Mouse (Mus musculus): ENCODE results near the gene Sdc3.

Gene Sdc3

DNA sequence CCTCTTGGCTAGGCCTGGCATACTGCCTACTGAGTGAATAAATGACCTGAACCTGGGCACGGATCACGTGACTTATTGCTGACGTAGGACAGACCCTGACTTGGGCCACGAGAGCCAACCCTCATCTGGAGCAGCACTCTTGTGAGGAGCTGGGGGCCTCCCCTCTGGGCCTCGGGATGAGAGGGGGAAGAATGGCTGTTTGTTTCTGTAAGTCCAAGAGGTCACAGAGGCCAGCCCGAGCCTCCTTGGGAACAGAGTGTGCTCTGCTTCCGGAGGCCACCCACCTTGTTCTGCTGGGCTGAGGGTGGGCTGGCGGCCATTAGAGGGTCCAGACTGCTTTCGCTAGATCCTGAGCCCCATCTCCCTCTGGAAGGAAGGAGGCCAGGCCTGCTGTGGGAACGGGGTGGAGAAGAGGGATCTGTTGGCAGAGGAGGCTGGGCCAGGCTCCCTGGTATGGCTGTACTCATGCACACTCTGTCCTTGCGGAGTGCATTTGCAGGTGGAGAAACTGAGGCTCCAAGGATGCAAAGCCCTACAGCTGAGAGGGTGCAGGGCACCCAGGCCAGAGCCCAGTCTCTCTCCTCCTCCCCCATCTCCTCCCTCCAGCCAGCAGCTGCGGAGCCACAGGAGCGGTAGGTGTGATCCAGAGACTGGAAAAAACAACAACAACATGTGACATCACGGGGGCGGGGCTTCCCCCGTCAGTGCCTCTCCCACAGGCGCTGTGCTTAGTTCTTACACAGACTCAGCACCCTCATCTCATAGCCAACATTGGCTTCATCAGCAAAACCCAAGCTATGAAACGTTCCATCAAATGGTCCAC lies 36.7 kb downstream of the Sdc3 start:
- peak; percentile 56 to 67 for DNase-seq (ENCODE audit: low spot score in 2 of 2)

DNA sequence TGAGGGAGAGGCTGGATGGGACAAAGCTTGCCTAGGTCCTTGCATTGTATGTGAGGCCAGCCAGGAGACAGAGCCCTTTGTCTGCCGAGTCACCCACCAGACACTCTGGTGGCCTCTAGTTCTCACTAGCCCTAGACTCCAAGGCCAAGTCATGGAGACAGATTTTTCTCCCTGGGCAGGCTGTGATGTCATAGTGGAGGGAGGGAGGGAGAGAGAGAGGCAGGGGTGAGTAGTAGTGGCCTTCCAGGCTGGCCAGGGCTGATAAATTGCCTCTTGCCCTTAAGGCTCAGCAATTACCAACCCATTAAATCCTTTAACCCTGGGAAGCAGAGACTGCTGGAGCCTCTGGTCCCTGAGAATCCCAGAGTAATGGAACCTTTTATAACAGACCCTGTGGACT lies 41.8 kb downstream of the Sdc3 start:
- no peak for DNase-seq (ENCODE audit: low spot score in 2 of 2)

DNA sequence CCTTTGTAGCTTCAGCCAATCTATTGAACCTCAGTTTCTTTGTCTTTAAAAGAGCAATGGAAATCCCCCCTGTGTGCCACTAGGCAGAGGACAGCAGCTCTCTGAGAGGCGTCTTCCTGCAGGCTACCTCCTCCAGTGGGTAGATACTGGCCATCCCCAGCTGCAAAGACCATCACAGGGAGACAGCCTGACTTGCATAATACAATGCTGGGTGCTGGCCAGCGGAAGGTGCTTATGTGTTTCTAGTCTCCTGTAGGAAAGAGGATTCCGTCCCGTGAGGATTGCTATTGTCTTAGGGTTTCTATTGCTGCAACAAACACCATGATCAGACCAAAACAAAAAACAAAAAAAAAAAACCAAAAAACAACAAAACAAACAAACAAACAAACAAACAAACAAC lies 43.2 kb downstream of the Sdc3 start:
- DNase-seq (ENCODE audit: low spot score in 2 of 2) = no peak

DNA sequence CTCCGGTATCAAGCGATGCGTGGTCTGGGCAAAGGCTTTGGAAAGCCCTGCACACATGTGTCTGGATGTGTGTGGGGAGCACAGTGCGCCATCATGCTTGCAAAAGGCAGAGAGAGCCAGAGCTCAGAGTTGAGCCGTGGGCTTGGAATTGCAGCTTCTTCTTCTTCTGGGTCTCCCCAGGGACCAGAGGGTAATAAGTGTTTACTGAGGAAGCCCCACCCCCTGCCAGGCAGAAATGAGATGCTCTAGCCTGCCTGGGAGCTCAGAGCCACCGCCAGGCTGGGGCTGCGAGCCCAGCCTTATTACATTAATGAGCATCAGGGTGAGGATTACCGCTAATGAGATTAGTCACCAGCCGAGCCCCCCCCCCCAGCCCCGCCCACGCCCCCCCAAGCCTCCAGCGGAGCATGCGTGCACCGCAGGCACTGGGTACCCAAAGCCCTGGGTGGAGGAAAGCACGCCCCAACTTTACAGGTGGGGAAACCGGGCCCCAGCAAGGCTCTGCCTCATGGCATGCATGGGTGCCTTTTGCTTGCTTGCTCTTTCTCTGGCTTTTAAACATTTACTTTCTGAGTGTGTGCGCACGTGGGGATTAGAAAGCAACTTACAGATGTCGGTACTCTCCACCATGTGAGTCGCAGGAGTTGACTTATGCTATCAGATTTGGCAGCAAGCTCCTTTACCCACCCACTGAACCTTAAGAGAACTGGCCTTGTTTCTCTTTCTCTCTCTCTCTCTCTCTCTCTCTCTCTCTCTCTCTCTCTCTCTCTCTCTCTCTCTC lies 44.1 kb downstream of the Sdc3 start:
- DNase-seq (ENCODE audit: low spot score in 2 of 2) = no peak

DNA sequence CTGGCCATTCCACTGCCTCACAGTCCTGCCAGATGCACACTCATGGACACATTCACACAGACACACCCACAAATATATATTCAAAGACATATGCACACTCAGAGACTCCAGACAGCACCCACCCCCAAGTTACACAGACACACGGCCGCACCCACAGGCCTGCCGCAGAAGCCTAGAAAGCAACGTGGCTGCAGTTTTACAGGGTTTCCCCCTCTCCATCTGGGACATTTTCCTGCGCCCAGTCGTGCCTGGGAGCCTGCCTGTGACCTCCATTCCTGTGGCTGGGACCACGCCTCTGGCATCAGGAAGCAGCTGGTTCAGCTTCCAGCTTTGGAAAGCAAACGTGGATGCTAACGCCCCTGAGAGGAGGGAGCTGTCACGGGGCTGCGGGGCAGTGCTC lies 46.2 kb downstream of the Sdc3 start:
- DNase-seq (ENCODE audit: low spot score in 2 of 2) = no peak

DNA sequence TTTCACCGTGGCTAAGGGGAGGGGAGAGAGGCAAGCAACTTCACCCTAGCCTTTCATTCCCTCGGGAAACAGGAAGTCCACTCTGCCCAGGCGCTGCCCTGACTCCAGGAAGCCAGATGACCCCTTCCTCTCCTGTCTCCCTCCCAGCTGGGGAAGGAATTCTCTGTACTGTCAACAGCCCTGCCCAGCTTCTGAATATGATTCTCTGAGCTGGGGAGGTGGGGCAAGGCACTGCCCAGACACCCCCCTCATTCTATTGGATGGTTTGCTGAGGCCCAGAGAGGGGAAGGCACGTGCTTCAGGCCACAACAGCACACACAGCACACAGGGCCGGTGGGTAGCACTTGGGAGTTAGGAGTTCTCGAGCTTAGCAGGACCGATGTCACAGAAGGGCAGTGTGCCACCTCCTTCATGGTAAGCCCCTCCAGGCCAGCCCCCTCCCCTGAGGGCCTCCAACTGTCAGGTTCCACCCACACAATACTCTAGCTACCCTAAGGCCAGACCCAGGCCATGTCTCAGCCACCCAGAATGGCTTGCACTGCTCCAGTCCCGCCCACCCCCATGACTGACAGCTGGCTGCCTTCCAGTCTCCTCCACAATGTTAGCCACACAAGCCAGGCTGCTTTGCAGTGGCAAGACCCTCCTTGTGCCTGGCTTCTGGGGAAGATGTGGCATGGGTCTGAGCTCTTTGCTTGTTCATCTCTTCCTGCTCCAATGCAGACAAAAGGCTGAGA lies 48.9 kb downstream of the Sdc3 start:
- DNase-seq (ENCODE audit: low spot score in 2 of 2) = no peak

DNA sequence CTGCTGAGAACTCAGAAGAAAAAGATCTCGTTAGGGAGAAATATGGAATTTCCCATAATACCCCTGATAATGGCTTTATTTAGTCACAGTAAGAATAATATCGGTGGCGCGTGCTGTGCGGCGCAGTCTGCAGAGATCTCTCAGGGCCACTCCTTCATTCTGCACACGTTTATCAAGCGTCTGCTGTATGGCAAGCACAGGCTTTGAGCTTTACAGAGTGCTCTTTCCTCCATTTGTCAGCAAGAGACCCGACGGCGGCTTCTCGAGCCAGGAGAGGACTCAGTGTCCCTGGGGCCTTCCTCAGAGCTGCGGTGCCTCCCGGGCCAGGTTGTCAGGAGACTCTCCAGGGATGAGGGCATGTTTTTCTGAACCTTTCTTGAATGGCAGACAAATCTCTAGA lies 56.5 kb downstream of the Sdc3 start:
- DNase-seq (ENCODE audit: low spot score in 2 of 2) = no peak

DNA sequence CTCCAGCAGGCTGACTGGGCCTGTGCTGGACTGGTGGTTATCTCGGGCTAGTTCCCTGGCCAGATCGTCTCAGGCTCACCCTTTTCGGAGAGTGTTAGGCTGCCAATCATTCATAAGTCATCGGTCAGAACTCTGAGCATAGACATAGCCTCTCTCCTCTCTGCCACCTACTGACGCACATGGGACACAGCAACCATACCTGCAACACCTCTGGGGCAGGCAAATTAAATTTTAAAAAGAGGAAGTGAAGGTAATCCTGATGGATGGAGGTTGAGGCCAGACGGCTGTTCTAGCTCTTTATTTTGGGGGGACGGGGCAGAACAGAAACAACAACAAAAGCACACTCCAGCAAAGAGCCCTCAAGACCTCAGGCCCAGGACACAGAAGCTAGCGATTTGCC lies 65.3 kb downstream of the Sdc3 start:
- DNase-seq (ENCODE audit: low spot score in 2 of 2) = no peak

DNA sequence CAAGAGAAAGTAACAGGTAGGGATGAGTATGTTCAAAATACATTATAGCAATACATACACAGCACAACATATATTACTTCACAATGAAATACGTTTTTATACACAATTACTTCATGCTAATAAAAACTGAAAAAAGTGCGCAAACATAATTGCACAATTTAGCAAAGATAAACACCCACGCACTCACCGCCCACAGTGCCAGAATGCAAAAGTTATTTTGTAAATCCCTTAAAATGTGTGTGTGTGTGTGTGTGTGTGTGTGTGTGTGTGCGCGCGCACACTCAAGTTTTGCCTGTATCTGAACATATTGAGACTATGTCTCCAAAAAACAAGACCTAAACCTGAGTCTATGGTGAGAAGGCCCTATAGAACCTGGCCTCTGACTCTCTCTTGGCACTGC lies 66.5 kb downstream of the Sdc3 start:
- DNase-seq (ENCODE audit: low spot score in 2 of 2) = peak; percentile 57 to 63

DNA sequence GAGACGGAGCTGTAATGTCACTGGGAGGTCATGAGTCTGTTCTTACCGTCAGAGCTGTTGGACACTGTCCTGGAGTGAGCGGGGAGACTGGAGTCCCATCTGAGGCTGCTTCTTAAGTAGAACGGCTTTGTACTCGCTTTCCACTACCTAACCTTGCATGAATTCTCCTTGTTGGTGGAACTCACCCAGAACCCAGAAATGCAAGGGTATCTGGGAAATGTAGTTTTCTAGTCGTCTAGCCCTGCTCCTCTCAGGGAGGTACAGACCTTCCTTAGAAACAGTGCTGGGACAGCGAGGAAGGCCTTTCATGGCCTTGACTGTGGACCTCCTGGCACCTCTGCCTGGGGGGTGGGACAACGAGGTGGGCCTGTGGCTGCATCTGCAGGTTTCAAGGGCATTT lies 67.1 kb downstream of the Sdc3 start:
- DNase-seq (ENCODE audit: low spot score in 2 of 2) = no peak

DNA sequence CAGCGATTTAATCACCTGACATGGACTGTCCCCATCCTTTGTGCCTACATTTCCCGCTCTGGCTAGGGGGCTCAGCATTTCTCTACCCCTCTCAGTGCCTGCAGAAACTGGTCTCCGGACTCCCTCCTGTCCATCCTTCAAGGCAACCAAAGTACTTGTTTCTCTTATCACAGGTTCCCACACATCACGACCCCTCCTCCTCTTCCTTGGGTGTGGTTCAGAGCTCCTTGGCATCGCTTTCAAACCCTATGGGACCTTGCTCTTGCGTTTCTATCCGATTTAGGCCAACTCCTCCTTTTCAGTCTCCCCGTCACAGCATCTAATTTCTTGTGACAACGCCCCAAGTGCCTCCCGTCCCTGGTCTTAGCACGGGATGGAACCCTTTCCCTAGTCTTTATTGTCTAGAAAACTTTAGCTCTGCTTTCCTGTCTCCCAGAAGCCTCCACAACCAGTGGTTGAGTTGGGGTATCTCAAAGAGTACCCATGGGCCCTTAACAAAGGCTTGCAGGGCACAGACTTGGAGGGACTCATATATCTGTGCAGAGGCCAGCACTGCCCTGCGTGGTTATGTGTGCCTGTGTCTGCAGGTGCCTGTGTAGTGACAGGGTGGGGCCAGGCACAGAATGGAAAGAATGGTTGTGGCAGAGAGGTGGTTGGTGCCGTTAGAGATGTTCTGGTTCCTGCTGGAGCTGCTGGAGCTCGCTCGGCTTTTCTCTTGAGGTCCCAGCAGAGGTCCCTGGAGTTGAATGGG lies 68.7 kb downstream of the Sdc3 start:
- no peak for DNase-seq (ENCODE audit: low spot score in 2 of 2)

DNA sequence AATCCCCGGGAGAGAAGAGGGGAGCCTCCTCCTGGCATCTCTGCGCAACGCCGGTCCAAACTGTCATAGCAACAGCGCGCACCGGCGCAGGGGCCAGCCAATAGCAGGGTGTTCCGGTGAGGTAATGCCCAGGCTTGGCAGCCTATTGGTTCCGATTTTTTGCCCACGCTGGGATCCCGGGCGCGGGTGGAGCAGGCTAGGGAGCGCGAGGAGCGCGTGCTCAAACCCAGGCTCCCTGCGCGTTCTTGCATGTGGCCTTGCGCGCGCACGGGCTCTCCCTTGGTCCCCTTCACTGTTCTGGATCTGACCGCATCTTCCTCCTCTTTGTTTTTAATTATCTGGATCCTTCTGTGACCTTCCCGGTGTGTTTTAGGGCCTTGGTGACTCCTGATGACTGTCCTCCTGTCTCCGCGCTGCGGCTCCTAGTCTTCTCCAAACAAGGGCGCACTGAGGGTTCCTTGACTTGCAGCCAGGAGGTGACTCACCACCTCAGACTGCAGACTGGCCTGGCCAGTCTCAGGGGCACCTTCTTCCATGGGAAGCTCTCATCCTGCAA lies 69.4 kb downstream of the Sdc3 start:
- DNase-seq (ENCODE audit: low spot score in 2 of 2) = peak; percentile 98

DNA sequence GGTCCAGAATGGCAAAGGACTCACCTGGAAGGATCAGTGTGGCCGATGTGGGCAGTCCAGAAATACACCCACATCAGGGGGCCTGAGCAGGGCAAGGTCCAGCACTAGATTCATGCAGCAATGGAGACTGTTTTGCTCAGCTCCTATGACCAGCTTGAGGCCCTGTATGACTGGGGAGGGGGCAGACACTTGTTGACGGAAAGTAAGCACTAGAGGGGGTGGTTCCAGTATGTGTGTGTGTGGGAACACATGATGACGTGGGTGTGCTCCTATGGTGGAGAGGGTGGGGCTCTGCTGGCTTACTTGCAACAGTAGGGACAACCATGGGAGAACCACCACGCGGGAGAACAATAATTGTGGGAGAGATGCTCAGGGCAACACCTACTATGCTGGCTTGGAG lies 70.2 kb downstream of the Sdc3 start:
- DNase-seq (ENCODE audit: low spot score in 2 of 2) = no peak

DNA sequence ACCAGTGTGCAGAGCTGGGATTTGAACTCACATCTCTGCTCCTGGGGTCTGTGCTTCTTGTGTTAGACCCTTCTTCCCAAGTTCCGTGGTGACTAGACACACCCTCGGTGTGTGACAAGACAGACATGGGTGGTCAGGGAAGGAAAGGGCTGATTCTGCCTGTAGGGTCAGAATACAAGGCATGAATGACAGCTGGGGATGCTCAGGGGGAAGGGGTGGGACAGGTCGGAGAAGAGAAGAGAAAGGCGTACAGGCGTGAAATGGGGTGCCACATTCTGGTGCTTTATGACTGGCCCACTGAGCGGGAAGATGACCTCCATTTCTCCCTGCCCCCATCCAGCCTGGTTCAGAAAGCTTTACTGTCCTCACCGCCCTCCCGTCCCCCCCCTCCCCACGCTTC lies 73.1 kb downstream of the Sdc3 start:
- DNase-seq (ENCODE audit: low spot score in 2 of 2) = no peak

DNA sequence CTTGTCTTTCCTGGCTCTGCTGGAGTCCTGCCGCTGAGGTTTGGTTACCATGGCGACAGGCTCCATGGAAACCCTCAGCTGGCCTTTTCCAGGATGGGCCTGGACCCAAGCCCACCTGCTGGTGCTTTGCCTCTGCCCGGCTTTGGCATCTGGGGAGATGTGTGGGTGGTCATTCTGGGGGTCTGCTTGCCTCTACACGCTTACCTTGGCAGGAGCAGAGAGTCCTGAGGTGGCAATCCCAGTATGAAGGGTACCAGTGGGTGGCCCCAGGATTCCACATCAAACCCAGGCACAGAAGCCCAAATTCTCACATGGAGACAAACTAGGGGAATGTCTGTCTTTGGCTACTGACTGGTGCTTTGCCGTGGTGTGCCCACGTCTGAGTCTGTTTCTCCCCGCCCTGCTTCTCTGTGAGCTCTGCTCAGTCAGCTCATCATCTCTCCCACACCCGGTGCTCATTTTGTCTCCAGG lies 73.6 kb downstream of the Sdc3 start:
- peak; percentile 85 to 90 for DNase-seq (ENCODE audit: low spot score in 2 of 2)

DNA sequence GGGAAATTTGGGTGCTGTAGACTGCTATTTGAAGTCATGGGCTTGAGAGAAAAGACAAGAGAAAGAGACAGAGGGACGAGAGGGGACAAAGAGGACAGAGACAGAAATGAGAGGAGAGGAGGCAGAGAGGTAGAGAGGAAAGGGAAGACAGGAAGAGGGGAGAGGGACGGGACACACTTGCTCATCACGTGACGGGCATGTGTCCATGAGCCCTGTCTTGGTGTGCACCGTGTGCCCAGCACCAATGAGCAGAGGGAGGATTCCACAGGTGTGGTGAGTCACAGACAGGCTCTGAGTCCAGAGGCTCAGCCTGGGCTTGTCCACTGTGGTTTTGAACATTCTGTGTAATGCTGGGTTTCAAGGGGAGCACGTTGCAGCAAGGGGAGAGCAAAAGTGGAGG lies 75.6 kb downstream of the Sdc3 start:
- DNase-seq (ENCODE audit: low spot score in 2 of 2) = no peak

DNA sequence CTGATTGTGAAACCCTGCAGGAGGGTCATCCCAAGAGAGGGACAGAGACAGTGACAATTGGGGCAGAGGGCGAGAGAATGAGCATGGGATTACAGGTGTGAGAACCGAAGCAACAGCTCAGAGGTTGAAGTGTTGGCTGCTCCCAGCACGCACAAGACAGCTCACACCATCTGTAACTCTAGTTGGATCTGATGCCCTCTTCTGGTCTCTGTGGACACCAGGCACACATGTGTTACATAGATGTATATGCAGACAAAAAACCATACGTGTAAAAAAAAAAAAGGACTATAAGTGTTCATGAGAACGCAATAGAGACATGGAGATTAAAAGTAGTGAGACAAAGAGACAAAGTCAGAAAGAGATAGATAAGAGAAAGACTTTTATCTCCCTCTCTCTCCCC lies 76.5 kb downstream of the Sdc3 start:
- DNase-seq (ENCODE audit: low spot score in 2 of 2) = no peak

DNA sequence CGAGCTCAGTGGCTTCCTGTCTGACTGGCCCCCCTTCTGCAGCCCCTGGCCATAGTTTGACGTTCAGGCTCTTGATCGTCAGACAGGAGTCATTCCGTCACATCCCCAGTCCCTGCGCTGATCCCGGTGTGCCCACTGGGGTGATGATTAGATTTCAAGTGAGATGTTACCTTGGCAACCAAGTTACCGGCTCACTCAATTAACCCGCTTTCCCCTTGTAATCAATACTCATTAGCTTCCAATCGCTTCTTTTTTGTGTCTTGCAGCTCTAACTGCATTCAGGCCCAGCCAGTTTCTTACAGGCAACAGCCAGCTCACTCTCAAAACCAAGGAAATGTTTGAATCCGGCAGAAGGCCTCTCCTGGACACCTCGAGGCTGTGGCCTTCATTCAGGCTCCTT lies 80.1 kb downstream of the Sdc3 start:
- DNase-seq (ENCODE audit: low spot score in 2 of 2) = no peak

DNA sequence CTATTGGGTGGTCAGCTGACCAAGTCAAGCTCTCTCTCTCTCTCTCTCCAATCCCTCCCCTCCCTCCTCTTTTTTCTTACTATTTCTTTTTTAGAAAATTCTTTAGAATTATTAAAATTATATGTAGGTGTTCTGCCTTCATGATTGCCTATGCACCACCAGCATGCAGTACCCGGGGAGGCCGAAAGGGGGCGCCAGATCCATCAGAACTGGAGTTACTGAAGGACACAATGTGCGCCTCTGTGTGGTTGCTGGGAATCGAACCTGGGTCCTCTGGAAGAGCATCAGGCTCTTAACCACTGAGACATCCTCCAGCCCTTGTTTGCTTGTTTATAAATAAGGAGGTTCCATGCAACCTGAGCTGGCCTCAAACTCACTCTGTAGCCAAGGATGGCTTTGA lies 81.1 kb downstream of the Sdc3 start:
- DNase-seq (ENCODE audit: low spot score in 2 of 2) = no peak

DNA sequence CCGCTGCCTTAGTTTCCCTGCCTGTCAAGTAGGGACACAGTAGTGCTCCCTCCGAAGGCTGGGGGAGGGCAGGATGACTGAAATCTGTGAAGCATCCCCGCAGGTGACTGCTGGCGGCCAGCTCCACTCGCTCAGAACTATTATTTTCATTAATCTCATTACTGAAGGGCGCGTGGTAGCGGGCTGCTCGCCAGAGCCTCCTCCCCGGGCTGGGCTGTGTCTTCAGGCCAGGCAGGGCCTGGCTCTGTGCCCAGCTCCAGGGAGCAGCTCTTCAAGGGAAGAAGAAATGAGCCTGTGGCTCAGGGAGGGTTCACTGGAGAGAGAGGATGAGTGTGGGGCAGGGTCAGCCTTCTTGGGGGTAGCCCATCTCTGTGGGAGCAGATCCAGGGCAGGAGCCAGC lies 82.3 kb downstream of the Sdc3 start:
- no peak for DNase-seq (ENCODE audit: low spot score in 2 of 2)
